Mouse (Mus musculus): Measurements from ENCODE around the gene Nfkbie. TPM values are rescaled to one million over a fixed set of nuclear protein-coding genes. Genes with fewer than 3 reads are reported as not detected.

The Nfkbie gene
- total and polyA plus RNA-seq, 3 experiments: 78.7 to 136 (median 90.0) TPM

DNA sequence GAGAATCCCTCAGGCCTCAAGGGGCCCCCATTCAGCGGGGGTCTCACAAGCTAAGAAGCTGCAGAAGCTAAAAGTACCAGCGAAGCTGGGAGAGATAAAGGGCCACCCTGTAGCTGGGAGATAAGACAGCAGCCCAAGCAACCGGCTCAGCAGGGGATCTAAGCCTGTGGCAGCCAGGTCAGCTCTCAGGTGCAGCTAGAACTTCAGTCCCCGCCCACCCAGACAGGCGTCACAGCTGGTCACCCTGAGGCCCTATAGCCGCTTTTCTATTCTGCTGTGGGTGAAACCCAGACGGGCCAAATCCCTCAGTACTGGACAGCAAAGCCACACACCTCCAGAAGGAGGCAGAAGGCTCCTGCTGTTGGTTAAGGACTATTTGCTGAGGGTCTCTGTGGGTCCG, 38.0 kb downstream of the Nfkbie start:
- 0 out of 2 replicates have a peak, but pooled peaks cover 3% of the 10 kb centered on the region for H3K79me2 ChIP-seq (replicated peaks; ENCODE audit: control insufficient read depth, extremely low read depth, insufficient read depth, poor library complexity, severe bottlenecking)
- in situ Hi-C loops (cut with MboI; ENCODE audit: low pct_ligation_motif_present, low pct_unique_long_range_greater_than_20kb, low sequenced_read_pairs) (no loop called here), dilution Hi-C loops (cut with MboI; ENCODE audit: extremely low pct_ligation_motif_present, extremely low pct_unique_long_range_greater_than_20kb, low sequenced_read_pairs) (no loop called here)
- H3K9me3 ChIP-seq (replicated peaks; ENCODE audit: low read length): no peaks in the 10 kb centered on the region
- no peaks in the 10 kb centered on the region for H3K27me3 ChIP-seq (replicated peaks)
- peak overlapping the region; percentile 72 for H3K4me2 ChIP-seq (ENCODE audit: insufficient read depth, low read depth, poor library complexity, severe bottlenecking)
- TF ChIP-seq CTCF (conservative IDR thresholded peaks at IDR 0.05 in 1 of 2, IDR thresholded peaks at IDR 0.05 in 1 of 2; ENCODE audit: low read depth in 2 of 2, low read length in 2 of 2) (peak in 1 of 2 experiments; percentile 48; a peak in 2 of 4 replicates), RAD21 (IDR thresholded peaks at IDR 0.05; ENCODE audit: low read depth, low read length) (peak; percentile 25), SMC3 (IDR thresholded peaks at IDR 0.05; ENCODE audit: low read depth, low read length) (peak; percentile 25), SIN3A (IDR thresholded peaks at IDR 0.05; ENCODE audit: low read length) (no peak)
- no peak overlapping the region for H3K9ac ChIP-seq (ENCODE audit: insufficient read depth, low read depth)
- DNase-seq (ENCODE audit: extremely low read depth): no peak
- no peak overlapping the region for H3K27ac ChIP-seq (ENCODE audit: insufficient read depth, low read depth)
- peaks cover 22 to 62% of the 10 kb centered on the region in 2 experiments for H3K4me1 ChIP-seq (ENCODE audit: control insufficient read depth in 1 of 2, insufficient read depth in 2 of 2)
- H3K4me3 ChIP-seq (replicated peaks in 1 of 3; ENCODE audit: low read depth in 2 of 3, low read length in 2 of 3, poor library complexity in 1 of 3): no peak overlapping the region
- H3K36me3 ChIP-seq (replicated peaks in 1 of 2; ENCODE audit: control insufficient read depth in 1 of 2, insufficient read depth in 1 of 2, low read length in 1 of 2): peaks cover 16 to 34% of the 10 kb centered on the region in 2 experiments

DNA sequence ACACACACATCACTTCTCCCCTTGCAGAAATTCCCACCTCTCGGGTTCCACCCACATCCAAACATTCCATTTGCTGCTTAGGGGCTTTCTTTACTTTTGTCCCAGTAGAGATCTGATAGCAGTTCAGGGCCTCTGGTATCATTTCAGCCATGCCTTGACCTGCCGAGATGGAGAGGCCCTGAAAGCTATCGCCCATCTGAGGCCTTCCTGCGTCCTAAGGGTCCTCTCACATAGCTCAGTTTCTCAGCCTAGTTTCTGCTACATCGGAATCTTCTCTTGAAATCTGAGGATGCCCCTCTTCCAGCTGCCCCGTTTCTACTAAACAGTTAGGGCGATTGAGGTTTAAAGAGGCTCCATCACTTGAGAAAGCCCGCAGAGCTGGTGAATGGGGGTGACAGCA, 38.7 kb downstream of the Nfkbie start:
- peaks cover 22 to 63% of the 10 kb centered on the region in 2 experiments for H3K4me1 ChIP-seq (ENCODE audit: control insufficient read depth in 1 of 2, insufficient read depth in 2 of 2)

DNA sequence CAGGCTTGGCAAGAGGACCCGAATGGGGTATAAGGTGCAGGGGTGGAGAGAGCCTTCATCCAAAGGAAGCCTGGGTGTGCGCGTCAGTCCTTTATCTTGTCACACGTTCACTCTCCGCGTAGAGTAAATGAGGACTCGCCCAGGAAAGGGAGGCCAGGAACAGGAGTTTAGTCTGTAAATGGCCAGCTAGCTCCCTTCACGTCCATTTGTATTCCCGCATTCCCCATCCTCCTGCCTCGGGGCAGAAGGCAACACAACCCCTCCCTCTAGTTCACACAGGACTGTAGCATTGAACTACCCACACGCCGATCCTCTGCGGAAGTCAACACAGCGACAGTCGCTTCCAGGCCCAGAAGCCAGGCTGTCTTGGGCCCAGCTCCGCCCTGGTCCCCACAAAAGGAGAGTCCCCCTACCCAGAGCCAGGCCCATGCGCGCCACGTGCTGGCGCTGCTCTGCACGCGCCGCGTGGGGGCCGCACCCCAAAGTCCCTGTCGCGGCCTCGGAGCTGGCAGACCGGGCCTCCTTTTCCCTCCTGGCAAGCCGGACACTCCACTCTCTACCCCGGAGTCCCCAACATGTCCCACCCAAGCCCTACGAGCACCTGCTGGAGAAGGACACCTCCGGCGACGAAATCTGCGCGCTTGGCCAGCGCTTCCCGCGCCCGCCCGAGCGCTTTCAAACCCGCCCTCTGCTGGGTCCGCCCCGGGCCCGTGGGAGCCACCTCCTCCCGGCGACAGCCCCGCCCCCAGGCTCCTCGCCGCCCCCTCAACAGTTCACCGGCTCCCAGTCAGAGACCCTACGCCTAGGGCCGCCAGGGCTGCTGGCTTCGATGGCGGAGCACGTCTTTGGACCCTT, 39.6 kb downstream of the Nfkbie start:
- dilution Hi-C loops (cut with MboI; ENCODE audit: extremely low pct_ligation_motif_present, extremely low pct_unique_long_range_greater_than_20kb, low sequenced_read_pairs) (no loop called here), in situ Hi-C loops (cut with MboI; ENCODE audit: low pct_ligation_motif_present, low pct_unique_long_range_greater_than_20kb, low sequenced_read_pairs) (no loop called here)
- Histone ChIP-seq H3K4me3 (replicated peaks in 1 of 3; ENCODE audit: low read depth in 2 of 3, low read length in 2 of 3, poor library complexity in 1 of 3) (peak overlapping the region; percentile 63 to 87 (median 75)), H3K4me1 (ENCODE audit: control insufficient read depth in 1 of 2, insufficient read depth in 2 of 2) (peaks cover 22 to 63% of the 10 kb centered on the region in 2 experiments), H3K27ac (ENCODE audit: insufficient read depth, low read depth) (no peak overlapping the region), H3K9ac (ENCODE audit: insufficient read depth, low read depth) (peak overlapping the region; percentile 23), H3K4me2 (ENCODE audit: insufficient read depth, low read depth, poor library complexity, severe bottlenecking) (peak overlapping the region; percentile 72), H3K36me3 (replicated peaks in 1 of 2; ENCODE audit: control insufficient read depth in 1 of 2, insufficient read depth in 1 of 2, low read length in 1 of 2) (peaks cover 3 to 18% of the 10 kb centered on the region in 2 experiments), H3K79me2 (replicated peaks; ENCODE audit: control insufficient read depth, extremely low read depth, insufficient read depth, poor library complexity, severe bottlenecking) (0 out of 2 replicates have a peak, but pooled peaks cover 3% of the 10 kb centered on the region), H3K9me3 (replicated peaks; ENCODE audit: low read length) (no peaks in the 10 kb centered on the region), H3K27me3 (replicated peaks) (no peaks in the 10 kb centered on the region)
- DNase-seq (ENCODE audit: extremely low read depth): no peak
- TF ChIP-seq MAX (IDR thresholded peaks at IDR 0.05; ENCODE audit: low read length): peak; percentile 84
- TF ChIP-seq ELF1 (IDR thresholded peaks at IDR 0.05; ENCODE audit: low read depth, low read length): 0 out of 2 replicates have a peak, but pooled peaks have one; percentile 6
- peak; percentile 93 for TF ChIP-seq BHLHE40 (IDR thresholded peaks at IDR 0.05; ENCODE audit: low read depth, low read length)
- TF ChIP-seq POLR2A (IDR thresholded peaks at IDR 0.05; ENCODE audit: low read depth, low read length): peak; percentile 81
- TF ChIP-seq RAD21 (IDR thresholded peaks at IDR 0.05; ENCODE audit: low read depth, low read length): no peak
- 0 out of 2 replicates have a peak, but pooled peaks have one; percentile 51 for TF ChIP-seq UBTF (IDR thresholded peaks at IDR 0.05; ENCODE audit: low read depth, low read length)
- peak; percentile 66 for TF ChIP-seq NELFE (IDR thresholded peaks at IDR 0.05; ENCODE audit: low read depth, low read length)
- no peak for TF ChIP-seq SMC3 (IDR thresholded peaks at IDR 0.05; ENCODE audit: low read depth, low read length)
- TF ChIP-seq MYC (IDR thresholded peaks at IDR 0.05; ENCODE audit: low read depth, low read length): peak; percentile 82
- peak; percentile 38; the same call in 1 of the 2 replicates for TF ChIP-seq SIN3A (IDR thresholded peaks at IDR 0.05; ENCODE audit: low read length)
- peak; percentile 23; the same call in 1 of the 2 replicates for TF ChIP-seq E2F4 (IDR thresholded peaks at IDR 0.05; ENCODE audit: insufficient replicate concordance, low read depth, low read length)
- peak; percentile 94 for TF ChIP-seq MXI1 (IDR thresholded peaks at IDR 0.05; ENCODE audit: low read depth, low read length)
- no peak for TF ChIP-seq JUN (IDR thresholded peaks at IDR 0.05; ENCODE audit: insufficient read depth, low read depth, low read length)
- TF ChIP-seq TCF12 (IDR thresholded peaks at IDR 0.05; ENCODE audit: low read depth, low read length): no peak

More for the DNA sequence above, 38.7 kb downstream of the Nfkbie start:
- in situ Hi-C loops (cut with MboI; ENCODE audit: low pct_ligation_motif_present, low pct_unique_long_range_greater_than_20kb, low sequenced_read_pairs): no loop called here
- Histone ChIP-seq H3K4me2 (ENCODE audit: insufficient read depth, low read depth, poor library complexity, severe bottlenecking) (peak overlapping the region; percentile 72), H3K4me3 (replicated peaks in 1 of 3; ENCODE audit: low read depth in 2 of 3, low read length in 2 of 3, poor library complexity in 1 of 3) (peak overlapping the region; percentile 63 to 87 (median 75)), H3K9ac (ENCODE audit: insufficient read depth, low read depth) (peak overlapping the region; percentile 23; the same call in 1 of the 2 replicates), H3K9me3 (replicated peaks; ENCODE audit: low read length) (no peaks in the 10 kb centered on the region), H3K27ac (ENCODE audit: insufficient read depth, low read depth) (no peak overlapping the region), H3K79me2 (replicated peaks; ENCODE audit: control insufficient read depth, extremely low read depth, insufficient read depth, poor library complexity, severe bottlenecking) (0 out of 2 replicates have a peak, but pooled peaks cover 3% of the 10 kb centered on the region), H3K36me3 (replicated peaks in 1 of 2; ENCODE audit: control insufficient read depth in 1 of 2, insufficient read depth in 1 of 2, low read length in 1 of 2) (peaks cover 11 to 27% of the 10 kb centered on the region in 2 experiments), H3K27me3 (replicated peaks) (no peaks in the 10 kb centered on the region)
- TF ChIP-seq CHD1 (IDR thresholded peaks at IDR 0.05; ENCODE audit: low read depth, low read length): no peak
- TF ChIP-seq CHD2 (IDR thresholded peaks at IDR 0.05; ENCODE audit: low read length): no peak
- no peak for TF ChIP-seq NELFE (IDR thresholded peaks at IDR 0.05; ENCODE audit: low read depth, low read length)
- TF ChIP-seq MAFK (IDR thresholded peaks at IDR 0.05; ENCODE audit: insufficient replicate concordance, low read length): no peak
- no peak for TF ChIP-seq CTCF (conservative IDR thresholded peaks at IDR 0.05 in 1 of 2, IDR thresholded peaks at IDR 0.05 in 1 of 2; ENCODE audit: low read depth in 2 of 2, low read length in 2 of 2)
- no peak for TF ChIP-seq UBTF (IDR thresholded peaks at IDR 0.05; ENCODE audit: low read depth, low read length)
- no peak for TF ChIP-seq MXI1 (IDR thresholded peaks at IDR 0.05; ENCODE audit: low read depth, low read length)
- no peak for TF ChIP-seq KAT2A (IDR thresholded peaks at IDR 0.05; ENCODE audit: insufficient replicate concordance, low read length)
- no peak for TF ChIP-seq TCF12 (IDR thresholded peaks at IDR 0.05; ENCODE audit: low read depth, low read length)
- TF ChIP-seq JUND (conservative IDR thresholded peaks at IDR 0.05; ENCODE audit: low read depth, low read length): no peak
- TF ChIP-seq PAX5 (IDR thresholded peaks at IDR 0.05; ENCODE audit: low read length): no peak
- TF ChIP-seq ELF1 (IDR thresholded peaks at IDR 0.05; ENCODE audit: low read depth, low read length): no peak
- no peak for TF ChIP-seq HCFC1 (IDR thresholded peaks at IDR 0.05; ENCODE audit: low read depth, low read length)
- TF ChIP-seq IRF4 (IDR thresholded peaks at IDR 0.05; ENCODE audit: low read depth, low read length): no peak
- dilution Hi-C loops (cut with MboI; ENCODE audit: extremely low pct_ligation_motif_present, extremely low pct_unique_long_range_greater_than_20kb, low sequenced_read_pairs): no loop called here
- DNase-seq (ENCODE audit: extremely low read depth): no peak

Measured in CH12.LX (cell line).